Comparison of ENCODE assay signal across 18 mouse cellular contexts in the genomic region with DNA sequence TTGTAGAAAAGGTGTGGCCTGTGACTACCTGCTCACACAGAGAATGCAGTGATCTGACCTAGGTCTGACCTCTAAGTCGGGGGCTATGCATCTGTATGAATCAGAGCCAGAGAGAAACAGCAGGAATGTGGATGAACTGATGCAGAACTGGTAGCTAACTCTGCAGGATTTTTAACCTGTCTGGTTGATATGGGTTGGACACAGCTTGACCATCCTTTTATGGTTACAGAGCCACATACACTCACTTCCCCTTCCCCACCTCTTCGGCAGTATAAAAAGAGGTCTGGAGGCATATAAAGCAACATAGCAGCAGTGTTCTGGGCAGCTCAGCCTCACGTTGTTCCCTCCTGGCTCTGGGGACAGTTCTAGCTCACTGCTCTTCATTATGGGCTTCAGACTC. TPM values are rescaled to one million over a fixed set of nuclear protein-coding genes. Genes with fewer than 3 reads are reported as not detected.
DNase-seq lines count a peak whose midpoint lies in the region; ATAC-seq and TF ChIP-seq lines count a peak whose summit lies in the region.
"Had no signal": no experiment of that assay in that cellular context is flagged by ENCODE, and none has a peak within 500 bp of the region (broad histone marks: within the 10 kb centered on the region; RNA-seq: fewer than 3 reads in every experiment).

Ppbp (plus strand) TSS at position 301 of the 400 bp plus-strand sequence.

- DNase-seq in heart, embryonic 10.5 days (ENCODE audit: low spot score), result no peak
- no peak for DNase-seq in heart, adult 11 months
- DNase-seq in adrenal gland, postnatal 4 days (ENCODE audit: low spot score in 2 of 2), result no peak
- DNase-seq: adrenal gland, adult 2 months; cerebellum, adult 18-20 months; kidney, adult 11 months; kidney, postnatal 14 days; lung, embryonic 14.5 days; right cerebral cortex, postnatal 14 days had no signal

- no peaks in the 10 kb centered on the region for H3K36me3 ChIP-seq in heart, embryonic 10.5 days
- H3K36me3 ChIP-seq in megakaryocyte, embryonic 14.5 days (replicated peaks; ENCODE audit: low read length), result peaks cover 5% of the 10 kb centered on the region
- no peaks in the 10 kb centered on the region for H3K36me3 ChIP-seq in macrophage (ENCODE audit: inconsistent target)
- H3K36me3 ChIP-seq: embryonic facial prominence, embryonic 15.5 days; heart, embryonic 13.5 days had no signal

- TF ChIP-seq CTCF in embryonic fibroblast, embryonic 13.5 days (IDR thresholded peaks at IDR 0.05; ENCODE audit: borderline replicate concordance, insufficient read depth, low read length), result no peak

- 60% methylated on average over 3 of the region's 3 CpGs for WGBS in heart, embryonic 10.5 days
- 45% methylated on average over 3 of the region's 3 CpGs for WGBS in macrophage (ENCODE audit: missing documents)

- TF ChIP-seq POLR2A in embryonic fibroblast, embryonic 13.5 days (IDR thresholded peaks at IDR 0.05; ENCODE audit: low read depth, low read length), result no peak

- ATAC-seq in megakaryocyte, adult 5-6 weeks (ENCODE audit: poor library complexity, severe bottlenecking), result no peak
- ATAC-seq: forebrain, embryonic 14.5 days; hindbrain, embryonic 16.5 days had no signal

- H3K27ac ChIP-seq in heart, embryonic 10.5 days, result no peak within 1 kb of the TSS
- no peak within 1 kb of the TSS for H3K27ac ChIP-seq in embryonic fibroblast, embryonic 13.5 days (ENCODE audit: insufficient read depth, low read length)
- H3K27ac ChIP-seq in macrophage, result no peak within 1 kb of the TSS
- H3K27ac ChIP-seq: embryonic facial prominence, embryonic 15.5 days; heart, embryonic 13.5 days had no signal

- H3K4me1 ChIP-seq in heart, embryonic 10.5 days, result no peaks in the 10 kb centered on the region
- peaks cover 92% of the 10 kb centered on the region for H3K4me1 ChIP-seq in megakaryocyte, embryonic 14.5 days
- H3K4me1 ChIP-seq in embryonic fibroblast, embryonic 13.5 days (ENCODE audit: control insufficient read depth, insufficient read depth, low read length), result peaks cover 13% of the 10 kb centered on the region; the same call in 1 of the 2 replicates

- no peaks in the 10 kb centered on the region; the same call in 1 of the 2 replicates for H3K27me3 ChIP-seq in heart, embryonic 10.5 days (ENCODE audit: insufficient read depth, poor library complexity, severe bottlenecking)
- H3K27me3 ChIP-seq in megakaryocyte, embryonic 14.5 days (replicated peaks), result no peaks in the 10 kb centered on the region
- H3K27me3 ChIP-seq: heart, embryonic 13.5 days had no signal

- H3K9me3 ChIP-seq in heart, embryonic 10.5 days, result no peaks in the 10 kb centered on the region
- no peaks in the 10 kb centered on the region for H3K9me3 ChIP-seq in megakaryocyte, embryonic 14.5 days
- H3K9me3 ChIP-seq: embryonic facial prominence, embryonic 15.5 days; heart, embryonic 13.5 days had no signal

- no peak within 1 kb of the TSS for H3K4me3 ChIP-seq in heart, embryonic 10.5 days
- H3K4me3 ChIP-seq in megakaryocyte, embryonic 14.5 days (replicated peaks), result peak within 1 kb of the TSS; percentile 86
- no peak within 1 kb of the TSS for H3K4me3 ChIP-seq in embryonic fibroblast, embryonic 13.5 days (ENCODE audit: insufficient read depth, low read length)
- H3K4me3 ChIP-seq in macrophage (ENCODE audit: inconsistent target), result no peak within 1 kb of the TSS
- H3K4me3 ChIP-seq: embryonic facial prominence, embryonic 15.5 days; heart, embryonic 13.5 days had no signal

- peaks cover 8% of the 10 kb centered on the region; the same call in 1 of the 2 replicates for H3K79me2 ChIP-seq in macrophage (ENCODE audit: inconsistent target)

RNA-seq across cellular contexts. Expression of gene Ppbp, which starts in this region (rescaled TPM):
- polyA plus RNA-seq in heart, embryonic 10.5 days (2016; fragmentation: Nextera tagmentation; extraction: Ambion mirVana), result 9.8 and 13.4 TPM in 2 replicates
- 127 and 345 TPM in 2 replicates for polyA plus RNA-seq in megakaryocyte, embryonic 14.5 days (2012; ENCODE audit: insufficient read depth, low replicate concordance)
- total RNA-seq in megakaryocyte, adult 5-6 weeks (2015), result 0.56 and 0.64 TPM in 2 replicates
- total RNA-seq in megakaryocyte, adult 5-6 weeks (2017), result 0.26 TPM in 1 of 2 replicates, not detected in the other
- 23.5 and 40.7 TPM in 2 replicates for polyA plus RNA-seq in embryonic fibroblast, embryonic 13.5 days (2011; ENCODE audit: insufficient read length, low read depth, missing spikeins)
- total RNA-seq in macrophage (2018; cell fraction: chromatin; rRNA removed), result 1 to 10 TPM in 1 of 26 experiments, not detected in 25; 1.7 TPM
- total RNA-seq in macrophage (2018; cell fraction: cytosol; rRNA removed), result 1 to 10 TPM in 15 of 26 experiments, under 1 TPM in 11; 0.14 to 6.1 (median 1.4) TPM
- total RNA-seq in macrophage (2018; cell fraction: nucleus; rRNA removed), result 1 to 10 TPM in 9 of 26 experiments, under 1 TPM in 7, not detected in 10; 0.60 to 3.0 (median 1.5) TPM
- 1.9 to 15.6 TPM (median 10.5 TPM) in 3 replicates for polyA plus RNA-seq in macrophage (2018)
- total RNA-seq in adrenal gland, postnatal 4 days (2021), result 10 to 100 TPM in 1 of 2 experiments, 1 to 10 TPM in 1; 2.2 to 14.0 TPM
- total RNA-seq: left cerebral cortex, postnatal 10 days had no signal
